Mouse (Mus musculus) CH12F3 (cell line): ENCODE measurements at regions not wholly inside any gene's neighbourhood (a gene's known extent, or its start where the extent isn't known, plus 50 kb on each side); places are given as distances from the start of the nearest gene placed in this dataset.

Experiments used
- in situ Hi-C: fragments of 300-500 bp; cut with MboI; formaldehyde crosslinking; loops from 2 replicates; pipeline ENCODE4 v1.14.3; 2020; ENCODE audit warnings: low sequenced_read_pairs

- in situ Hi-C loops: loop anchor here (10.0 kb wide), 1 partner anchor 95 kb away; no protein-coding TSS in a partner anchor
These were observed 112.3 kb downstream of the Nus1 start for GRCm38 (mm10) chr10:52529661-52530060.

- in situ Hi-C loops: loop anchor here (10.0 kb wide), 1 partner anchor 96 kb away; no protein-coding TSS in a partner anchor
These were observed 113.5 kb downstream of the Nus1 start for GRCm38 (mm10) chr10:52530846-52531245.

GRCm38 (mm10) chr10:52533278-52533892 is 116.0 kb downstream of the Nus1 start:
- in situ Hi-C loops: loop anchor here (10.0 kb wide), 1 partner anchor 99 kb away; no protein-coding TSS in a partner anchor

- in situ Hi-C loops: loop anchor here (10.0 kb wide), 1 partner anchor 99 kb away; no protein-coding TSS in a partner anchor
These were observed 116.5 kb downstream of the Nus1 start for GRCm38 (mm10) chr10:52533893-52534287.

- in situ Hi-C loops: no loop called here
These were observed 128.2 kb downstream of the Nus1 start for GRCm38 (mm10) chr10:52545566-52545965.

GRCm38 (mm10) chr10:52577383-52577782 is 113.0 kb upstream of the Slc35f1 start:
- in situ Hi-C loops: no loop called here

- in situ Hi-C loops: no loop called here
These were observed 112.5 kb upstream of the Slc35f1 start for GRCm38 (mm10) chr10:52577795-52578194.

GRCm38 (mm10) chr10:52578238-52578832 is 112.0 kb upstream of the Slc35f1 start:
- in situ Hi-C loops: no loop called here

- in situ Hi-C loops: no loop called here
These were observed 96.6 kb upstream of the Slc35f1 start for GRCm38 (mm10) chr10:52593780-52594179.
